Mouse (Mus musculus) neural tube, embryonic 12.5 days (tissue): ENCODE data around the gene Syn3. TPM values are rescaled to one million over a fixed set of nuclear protein-coding genes. Genes with fewer than 3 reads are reported as not detected.
"Not testable (repeated sequence)": the region's sequence is repeated elsewhere in the genome, so short reads cannot be mapped to it uniquely, and the experiment has no call there.

Experiments used
- ATAC-seq: fragments of 200-750 bp; cut with Nextera tagmentation; 2 replicates; pipeline ENCODE4 v1.8.0; 2017; ENCODE audit warnings: low read depth, mild to moderate bottlenecking, moderate TSS enrichment, moderate library complexity; ENCODE audit not compliant: low FRiP score
- H3K27ac ChIP-seq: fragments of 300-500 bp; sonication (generic); 2 replicates; pipeline ENCODE4 v1.5.1; 2016
- H3K27me3 ChIP-seq: fragments of 300-500 bp; sonication (generic); replicated peaks from 2 replicates; pipeline ENCODE4 v1.6.1; 2016; ENCODE audit warnings: mild to moderate bottlenecking
- H3K36me3 ChIP-seq: fragments of 300-500 bp; sonication (generic); 2 replicates; pipeline ENCODE4 v1.6.1; 2016; ENCODE audit warnings: mild to moderate bottlenecking
- H3K4me1 ChIP-seq: fragments of 300-500 bp; sonication (generic); 2 replicates; pipeline ENCODE4 v1.6.1; 2016
- H3K4me2 ChIP-seq: fragments of 300-500 bp; sonication (generic); replicated peaks from 2 replicates; pipeline ENCODE4 v1.6.1; 2016; ENCODE audit warnings: mild to moderate bottlenecking
- H3K4me3 ChIP-seq: fragments of 300-500 bp; sonication (generic); 2 replicates; pipeline ENCODE4 v1.5.1; 2016
- H3K9ac ChIP-seq: fragments of 300-500 bp; sonication (generic); 2 replicates; pipeline ENCODE4 v1.6.1; 2016; ENCODE audit warnings: mild to moderate bottlenecking
- H3K9me3 ChIP-seq: fragments of 300-500 bp; sonication (generic); 2 replicates; pipeline ENCODE4 v1.6.1; 2016; ENCODE audit warnings: mild to moderate bottlenecking
- WGBS: fragments of 180-500 bp; shearing (Covaris S2); methylation state at CpG from one replicate; pipeline ENCODE4 v1.1.7; 2016; 5-methylcytosine and 5-hydroxymethylcytosine counted together
- polyA plus RNA-seq: library from polyadenylated mRNA; unstranded; fragments of >200 nt; fragmentation: Nextera tagmentation; extraction: Ambion mirVana; gene quantifications from 2 replicates; pipeline ENCODE4 v1.2.1, GENCODE M21; 2016

Syn3 gene
- polyA plus RNA-seq, 1 experiment from 2014 or later, result 7.9 TPM

DNA sequence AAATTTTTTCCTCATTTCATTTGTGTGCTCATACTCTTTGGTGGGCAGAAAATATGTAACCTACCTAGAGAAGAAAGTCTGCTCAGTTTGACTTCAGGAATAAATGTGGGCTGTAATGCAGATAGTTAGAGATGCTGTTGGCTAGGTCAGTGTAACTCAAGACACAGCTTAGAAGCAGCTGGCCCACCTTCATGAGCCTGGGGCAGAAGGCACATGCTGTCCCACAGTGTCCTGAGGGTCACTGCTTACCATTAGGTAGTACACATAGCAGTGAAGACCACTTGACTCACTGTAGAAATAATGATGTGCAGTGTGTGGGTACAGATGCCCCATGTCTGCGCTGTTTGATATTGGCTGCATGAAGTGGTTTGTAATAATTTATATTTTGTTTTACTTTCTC lies 452.3 kb downstream of the Syn3 start:
- no peak overlapping the region for H3K4me2 ChIP-seq
- no peak overlapping the region for H3K27ac ChIP-seq
- H3K27me3 ChIP-seq, result no peaks in the 10 kb centered on the region
- H3K9ac ChIP-seq, result no peak overlapping the region
- 100% methylated on average over 1 of the region's 1 CpGs for WGBS
- no peaks in the 10 kb centered on the region for H3K9me3 ChIP-seq
- peaks cover 11% of the 10 kb centered on the region; the same call in 1 of the 2 replicates for H3K36me3 ChIP-seq
- H3K4me1 ChIP-seq, result no peaks in the 10 kb centered on the region
- ATAC-seq, result no peak
- H3K4me3 ChIP-seq, result no peak overlapping the region

DNA sequence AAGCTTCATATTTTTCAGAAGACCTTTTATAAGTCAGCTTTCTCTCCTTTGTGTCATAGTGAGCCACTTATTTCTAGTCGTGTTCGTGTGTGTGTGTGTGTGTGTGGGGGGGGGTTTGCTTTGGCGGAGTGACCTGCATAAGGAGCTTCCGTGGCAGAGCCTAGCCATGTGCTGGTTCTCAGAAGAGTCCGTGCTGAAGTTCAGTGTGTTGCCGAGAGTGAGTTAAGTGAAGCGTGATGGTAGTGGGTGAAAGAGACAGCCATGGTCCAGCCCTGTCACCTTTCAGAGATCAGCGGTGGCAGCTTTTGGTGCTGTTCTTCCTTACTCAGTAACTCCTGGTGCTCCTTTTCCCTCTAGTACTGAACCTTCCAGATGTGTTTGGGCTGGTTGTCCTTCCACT lies 454.6 kb downstream of the Syn3 start:
- Histone ChIP-seq H3K4me3 (no peak overlapping the region), H3K27ac (no peak overlapping the region), H3K4me1 (no peaks in the 10 kb centered on the region), H3K9ac (no peak overlapping the region), H3K9me3 (no peaks in the 10 kb centered on the region), H3K4me2 (no peak overlapping the region), H3K27me3 (no peaks in the 10 kb centered on the region), H3K36me3 (peaks cover 8% of the 10 kb centered on the region; the same call in 1 of the 2 replicates)
- ATAC-seq, result no peak
- WGBS, result 81% methylated on average over 8 of the region's 8 CpGs

- H3K9ac ChIP-seq, result no peak overlapping the region
Observed at GRCm38 (mm10) chr10:86043651-86044050, 455.0 kb downstream of the Syn3 start.

DNA sequence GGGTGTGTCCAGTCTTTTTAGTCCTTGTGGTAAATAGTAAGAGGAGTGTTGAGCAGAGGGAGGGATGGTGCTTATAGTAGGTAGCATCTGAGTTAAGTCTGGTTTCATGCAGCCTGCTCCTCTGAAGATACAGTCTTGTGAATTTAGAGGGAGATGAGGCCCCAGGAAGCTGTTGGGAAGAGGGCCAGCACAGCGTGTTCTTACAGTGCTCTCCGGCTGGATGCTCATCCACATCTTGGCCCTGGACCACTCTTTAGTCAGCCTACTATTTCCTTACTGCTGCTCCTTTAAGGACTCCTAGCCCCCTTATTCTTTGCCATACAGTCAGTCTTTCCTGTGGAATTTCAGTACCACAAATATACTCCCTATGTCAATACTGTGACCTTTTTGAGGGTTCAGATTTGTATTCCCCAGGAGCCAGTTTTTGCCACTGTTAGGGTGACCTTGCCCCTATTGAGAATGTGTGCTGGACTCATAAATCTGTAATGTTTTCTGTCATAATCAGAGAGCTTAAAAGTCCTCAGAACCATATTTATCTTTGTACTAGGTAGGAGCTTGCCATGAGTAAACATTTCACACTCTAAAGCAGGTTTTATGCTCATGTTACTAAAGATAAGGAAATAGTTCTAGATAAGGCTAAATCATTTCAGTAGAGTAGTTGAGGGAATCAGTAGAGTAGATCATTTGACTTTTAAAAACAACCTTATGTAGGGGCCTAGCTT lies 464.5 kb downstream of the Syn3 start:
- 82% methylated on average over 2 of the region's 2 CpGs for WGBS
- Histone ChIP-seq H3K4me1 (no peaks in the 10 kb centered on the region; the same call in 1 of the 2 replicates), H3K4me2 (no peak overlapping the region), H3K36me3 (0 out of 2 replicates have a peak, but pooled peaks cover 3% of the 10 kb centered on the region), H3K9ac (no peak overlapping the region), H3K27me3 (no peaks in the 10 kb centered on the region), H3K4me3 (no peak overlapping the region), H3K9me3 (no peaks in the 10 kb centered on the region), H3K27ac (no peak overlapping the region)
- no peak for ATAC-seq

More at GRCm38 (mm10) chr10:86043651-86044050, 455.0 kb downstream of the Syn3 start:
- H3K36me3 ChIP-seq, result peaks cover 8% of the 10 kb centered on the region; the same call in 1 of the 2 replicates
- no peaks in the 10 kb centered on the region for H3K4me1 ChIP-seq
- H3K27me3 ChIP-seq, result no peaks in the 10 kb centered on the region
- H3K9me3 ChIP-seq, result no peaks in the 10 kb centered on the region
- no peak overlapping the region for H3K27ac ChIP-seq
- WGBS, result 82% methylated on average over 4 of the region's 4 CpGs
- H3K4me3 ChIP-seq, result no peak overlapping the region
- H3K4me2 ChIP-seq, result no peak overlapping the region
- no peak for ATAC-seq

- no peak overlapping the region for H3K27ac ChIP-seq
- H3K4me1 ChIP-seq, result no peaks in the 10 kb centered on the region; the same call in 1 of the 2 replicates
- H3K9me3 ChIP-seq, result no peaks in the 10 kb centered on the region
- no peak overlapping the region for H3K4me2 ChIP-seq
- no peak for ATAC-seq
- no peak overlapping the region for H3K9ac ChIP-seq
- no peaks in the 10 kb centered on the region for H3K27me3 ChIP-seq
- 0 out of 2 replicates have a peak, but pooled peaks cover 3% of the 10 kb centered on the region for H3K36me3 ChIP-seq
- H3K4me3 ChIP-seq, result no peak overlapping the region
- WGBS, result 69% methylated on average over 3 of the region's 3 CpGs
Observed at GRCm38 (mm10) chr10:86032517-86032916, 466.2 kb downstream of the Syn3 start.

- Histone ChIP-seq H3K9ac (no peak overlapping the region), H3K9me3 (no peaks in the 10 kb centered on the region), H3K4me3 (no peak overlapping the region), H3K27ac (no peak overlapping the region), H3K4me2 (no peak overlapping the region), H3K27me3 (no peaks in the 10 kb centered on the region), H3K4me1 (no peaks in the 10 kb centered on the region; the same call in 1 of the 2 replicates), H3K36me3 (0 out of 2 replicates have a peak, but pooled peaks cover 3% of the 10 kb centered on the region)
- 95% methylated on average over 7 of the region's 7 CpGs for WGBS
- ATAC-seq, result no peak
Observed at GRCm38 (mm10) chr10:86030743-86031142, 468.0 kb downstream of the Syn3 start.

GRCm38 (mm10) chr10:86026807-86027206 lies 471.9 kb downstream of the Syn3 start:
- H3K4me3 ChIP-seq, ATAC-seq, H3K36me3 ChIP-seq, H3K27ac ChIP-seq, H3K9me3 ChIP-seq, H3K4me1 ChIP-seq, H3K4me2 ChIP-seq, H3K9ac ChIP-seq, H3K27me3 ChIP-seq: not testable (repeated sequence)
- WGBS, result 81% methylated on average over 1 of the region's 1 CpGs

DNA sequence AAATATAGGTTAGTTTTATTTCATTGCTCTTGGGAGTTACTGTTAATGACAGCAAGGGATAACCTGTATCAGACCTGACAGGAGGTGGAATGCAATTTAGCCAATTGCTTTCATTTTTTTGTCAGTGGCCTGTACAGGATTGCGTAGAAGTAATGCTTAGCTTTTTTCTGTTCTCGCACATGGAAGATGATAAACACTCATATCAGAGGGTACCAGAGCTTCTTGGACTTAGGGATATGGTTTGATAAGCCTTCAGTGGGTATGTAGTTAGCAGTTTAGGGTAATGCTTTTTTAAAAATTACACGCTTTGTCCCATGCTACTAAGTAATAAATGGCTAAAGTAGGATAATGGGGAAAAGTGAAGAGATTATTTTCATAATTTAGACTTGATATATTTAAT lies 472.3 kb downstream of the Syn3 start:
- 91% methylated on average over 3 of the region's 3 CpGs for WGBS
- Histone ChIP-seq H3K9me3 (no peaks in the 10 kb centered on the region), H3K4me3 (no peak overlapping the region), H3K36me3 (0 out of 2 replicates have a peak, but pooled peaks cover 3% of the 10 kb centered on the region), H3K4me1 (peaks cover 2% of the 10 kb centered on the region; the same call in 1 of the 2 replicates), H3K9ac (no peak overlapping the region), H3K27ac (no peak overlapping the region), H3K4me2 (no peak overlapping the region), H3K27me3 (no peaks in the 10 kb centered on the region)
- no peak for ATAC-seq

DNA sequence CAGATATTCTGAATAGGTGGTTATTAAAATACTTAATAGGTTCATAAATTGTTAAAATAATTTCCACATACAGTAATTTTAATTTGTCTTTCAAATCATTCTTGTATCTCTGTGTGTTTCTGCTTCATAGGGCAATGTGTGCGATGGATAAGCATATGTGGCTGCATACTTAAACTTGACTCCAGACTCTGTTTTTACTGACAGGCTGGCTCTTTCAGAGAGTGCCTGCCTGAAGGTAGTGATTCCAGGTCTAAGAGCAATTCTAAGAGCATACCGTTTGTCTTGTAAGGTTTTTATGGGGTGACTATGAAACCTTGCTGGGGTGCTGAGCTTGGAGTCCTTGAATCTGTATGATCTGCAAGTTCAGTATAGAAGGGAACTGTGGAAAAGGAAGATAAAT lies 472.8 kb downstream of the Syn3 start:
- 0 out of 2 replicates have a peak, but pooled peaks cover 3% of the 10 kb centered on the region for H3K36me3 ChIP-seq
- no peak for ATAC-seq
- H3K4me1 ChIP-seq, result peaks cover 3% of the 10 kb centered on the region; the same call in 1 of the 2 replicates
- H3K4me2 ChIP-seq, result no peak overlapping the region
- H3K4me3 ChIP-seq, result no peak overlapping the region
- H3K27me3 ChIP-seq, result no peaks in the 10 kb centered on the region
- WGBS, result 90% methylated on average over 2 of the region's 2 CpGs
- H3K9me3 ChIP-seq, result no peaks in the 10 kb centered on the region
- no peak overlapping the region for H3K27ac ChIP-seq
- no peak overlapping the region for H3K9ac ChIP-seq

GRCm38 (mm10) chr10:86023149-86023548 lies 475.5 kb downstream of the Syn3 start:
- Histone ChIP-seq H3K9me3 (no peaks in the 10 kb centered on the region), H3K9ac (no peak overlapping the region), H3K4me1 (peaks cover 3% of the 10 kb centered on the region; the same call in 1 of the 2 replicates), H3K4me3 (no peak overlapping the region), H3K27me3 (no peaks in the 10 kb centered on the region), H3K4me2 (peak overlapping the region; percentile 73), H3K27ac (no peak overlapping the region), H3K36me3 (no peaks in the 10 kb centered on the region)
- ATAC-seq, result no peak

GRCm38 (mm10) chr10:86022474-86022816 lies 476.3 kb downstream of the Syn3 start:
- Histone ChIP-seq H3K27ac (no peak overlapping the region), H3K4me1 (peaks cover 3% of the 10 kb centered on the region; the same call in 1 of the 2 replicates), H3K9me3 (no peaks in the 10 kb centered on the region), H3K9ac (peak overlapping the region; percentile 80), H3K4me2 (peak overlapping the region; percentile 73), H3K27me3 (no peaks in the 10 kb centered on the region), H3K4me3 (peak overlapping the region; percentile 69), H3K36me3 (no peaks in the 10 kb centered on the region)
- no peak for ATAC-seq
- WGBS, result 6% methylated on average over 6 of the region's 6 CpGs

GRCm38 (mm10) chr10:86021749-86022473 lies 476.8 kb downstream of the Syn3 start, which contains the start of gene Fbxo7:
Gene Fbxo7 (plus strand): TSS chr10:86021972.
- Histone ChIP-seq H3K4me1 (peaks cover 3% of the 10 kb centered on the region; the same call in 1 of the 2 replicates), H3K4me2 (peak within 1 kb of the TSS; percentile 73), H3K9me3 (no peaks in the 10 kb centered on the region), H3K27ac (peak within 1 kb of the TSS; percentile 72; the same call in 1 of the 2 replicates), H3K4me3 (peak within 1 kb of the TSS; percentile 69), H3K36me3 (no peaks in the 10 kb centered on the region), H3K27me3 (no peaks in the 10 kb centered on the region), H3K9ac (peak within 1 kb of the TSS; percentile 80)
- ATAC-seq, result peak; percentile 98
- under 1% methylated on average over 82 of the region's 82 CpGs for WGBS
